Mouse (Mus musculus) kidney, embryonic 16.5 days (tissue): Measurements from ENCODE around the gene Ifna4. TPM values are rescaled to one million over a fixed set of nuclear protein-coding genes. Genes with fewer than 3 reads are reported as not detected.
A peak's percentile ranks its signal among the peaks of the same experiment; 100 is the strongest.
"Not testable (repeated sequence)": the region's sequence is repeated elsewhere in the genome, so short reads cannot be mapped to it uniquely, and the experiment has no call there.

Experiments used
- ATAC-seq: fragments of 200-750 bp; cut with Nextera tagmentation; 2 replicates; pipeline ENCODE4 v1.8.0; 2017; ENCODE audit warnings: moderate TSS enrichment; ENCODE audit not compliant: low FRiP score, low TSS enrichment
- H3K27ac ChIP-seq: fragments of 300-500 bp; sonication (generic); 2 replicates; pipeline ENCODE4 v1.5.1; 2014; ENCODE audit warnings: low read length
- H3K27me3 ChIP-seq: fragments of 300-500 bp; sonication (generic); 2 replicates; pipeline ENCODE4 v1.6.1; 2014; ENCODE audit warnings: low read length, control low read depth, mixed read lengths; ENCODE audit not compliant: insufficient read depth
- H3K36me3 ChIP-seq: fragments of 300-500 bp; sonication (generic); 2 replicates; pipeline ENCODE4 v1.6.1; 2014; ENCODE audit warnings: low read length, control low read depth, mixed read lengths; ENCODE audit not compliant: insufficient read depth
- H3K4me1 ChIP-seq: fragments of 300-500 bp; sonication (generic); 2 replicates; pipeline ENCODE4 v1.6.1; 2014; ENCODE audit warnings: low read length, control low read depth, mixed read lengths; ENCODE audit not compliant: insufficient read depth
- H3K4me2 ChIP-seq: fragments of 300-500 bp; sonication (generic); replicated peaks from 2 replicates; pipeline ENCODE4 v1.6.1; 2014; ENCODE audit warnings: low read depth, low read length
- H3K4me3 ChIP-seq: fragments of 300-500 bp; sonication (generic); 2 replicates; pipeline ENCODE4 v1.5.1; 2014; ENCODE audit warnings: mild to moderate bottlenecking, low read length
- H3K9ac ChIP-seq: fragments of 300-500 bp; sonication (generic); replicated peaks from 2 replicates; pipeline ENCODE4 v1.6.1; 2014; ENCODE audit warnings: low read length
- H3K9me3 ChIP-seq: fragments of 300-500 bp; sonication (generic); 2 replicates; pipeline ENCODE4 v1.6.1; 2016; ENCODE audit warnings: low read length, control low read depth
- WGBS: fragments of 180-500 bp; shearing (Covaris S2); extraction: QIAGEN DNeasy Blood & Tissue Kit; methylation state at CpG from one replicate; pipeline ENCODE4 v1.1.7; 2014; 5-methylcytosine and 5-hydroxymethylcytosine counted together
- polyA plus RNA-seq: library from polyadenylated mRNA; unstranded; fragments of >200 nt; fragmentation: Nextera tagmentation; extraction: Ambion mirVana; gene quantifications from 2 replicates; pipeline ENCODE4 v1.2.1, GENCODE M21; 2015

Gene Ifna4
- polyA plus RNA-seq, 1 experiment from 2014 or later = not detected

DNA sequence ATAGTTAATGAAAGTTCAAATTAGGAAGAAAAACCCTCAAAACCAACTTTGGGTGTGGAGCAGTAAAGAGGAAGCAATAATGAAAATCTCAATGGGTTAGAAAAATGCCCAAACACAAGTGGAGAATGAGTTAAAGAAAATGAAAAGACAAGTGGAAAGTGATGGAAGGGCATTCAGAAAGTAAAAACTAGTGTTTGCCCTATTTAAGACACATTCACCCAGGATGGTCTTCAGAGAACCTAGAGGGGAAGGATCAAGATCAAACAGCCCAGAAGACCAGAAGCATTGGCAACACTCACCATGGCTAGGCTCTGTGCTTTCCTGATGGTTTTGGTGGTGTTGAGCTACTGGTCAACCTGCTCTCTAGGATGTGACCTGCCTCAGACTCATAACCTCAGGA, 14.5 kb upstream of the Ifna4 start, which contains the start of gene Ifna6:
TSS of gene Ifna6 (plus strand) at position 301 of the 400 bp plus-strand sequence.
- not testable (repeated sequence) for H3K4me3 ChIP-seq, H3K27me3 ChIP-seq, H3K27ac ChIP-seq, H3K9me3 ChIP-seq, H3K9ac ChIP-seq, H3K36me3 ChIP-seq, ATAC-seq, H3K4me1 ChIP-seq, H3K4me2 ChIP-seq

DNA sequence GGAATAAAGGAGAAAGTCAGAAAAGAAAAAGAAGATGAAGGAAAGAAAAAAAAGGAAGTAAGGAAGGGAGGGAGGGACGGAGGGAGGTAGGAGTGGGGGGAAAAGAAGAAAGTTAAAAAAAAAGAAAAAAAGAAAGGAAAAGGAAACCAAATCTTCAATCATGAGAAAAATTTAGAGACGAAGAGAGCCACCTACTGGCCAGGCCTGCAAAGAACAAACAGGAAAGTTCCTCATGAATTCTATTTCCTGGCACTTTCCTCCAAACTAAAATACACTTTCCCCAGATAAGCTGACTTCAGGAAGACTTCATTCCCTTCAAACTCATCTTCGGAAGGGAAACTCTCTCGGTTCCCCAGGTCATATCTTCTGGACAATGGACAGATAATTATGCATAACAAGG, 11.1 kb upstream of the Ifna4 start:
- no peaks in the 10 kb centered on the region for H3K4me1 ChIP-seq
- no peaks in the 10 kb centered on the region for H3K36me3 ChIP-seq
- WGBS = 27% methylated on average over 4 of the region's 4 CpGs
- no peak overlapping the region for H3K4me2 ChIP-seq
- H3K9ac ChIP-seq = no peak overlapping the region
- H3K4me3 ChIP-seq = no peak overlapping the region
- no peaks in the 10 kb centered on the region for H3K9me3 ChIP-seq
- no peaks in the 10 kb centered on the region for H3K27me3 ChIP-seq
- no peak for ATAC-seq
- H3K27ac ChIP-seq = no peak overlapping the region

DNA sequence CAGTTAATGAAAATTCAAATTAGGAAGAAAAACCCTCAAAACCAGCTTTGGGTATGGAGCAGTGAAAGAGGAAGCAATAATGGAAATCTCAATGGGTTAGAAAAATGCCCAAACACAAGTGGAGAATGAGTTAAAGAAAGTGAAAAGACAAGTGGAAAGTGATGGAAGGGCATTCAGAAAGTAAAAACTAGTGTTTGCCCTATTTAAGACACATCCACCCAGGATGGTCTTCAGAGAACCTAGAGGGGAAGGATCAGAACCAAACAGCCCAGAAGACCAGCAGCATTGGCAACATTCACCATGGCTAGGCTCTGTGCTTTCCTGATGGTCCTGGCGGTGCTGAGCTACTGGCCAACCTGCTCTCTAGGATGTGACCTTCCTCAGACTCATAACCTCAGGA, 6.4 kb upstream of the Ifna4 start, which contains the start of gene Ifna5:
TSS of gene Ifna5 (plus strand) at position 301 of the 400 bp plus-strand sequence.
- H3K27ac ChIP-seq, H3K4me3 ChIP-seq, H3K27me3 ChIP-seq, H3K4me1 ChIP-seq, H3K4me2 ChIP-seq, H3K9me3 ChIP-seq, ATAC-seq, H3K9ac ChIP-seq, H3K36me3 ChIP-seq: not testable (repeated sequence)
- WGBS = 100% methylated on average over 1 of the region's 1 CpGs

DNA sequence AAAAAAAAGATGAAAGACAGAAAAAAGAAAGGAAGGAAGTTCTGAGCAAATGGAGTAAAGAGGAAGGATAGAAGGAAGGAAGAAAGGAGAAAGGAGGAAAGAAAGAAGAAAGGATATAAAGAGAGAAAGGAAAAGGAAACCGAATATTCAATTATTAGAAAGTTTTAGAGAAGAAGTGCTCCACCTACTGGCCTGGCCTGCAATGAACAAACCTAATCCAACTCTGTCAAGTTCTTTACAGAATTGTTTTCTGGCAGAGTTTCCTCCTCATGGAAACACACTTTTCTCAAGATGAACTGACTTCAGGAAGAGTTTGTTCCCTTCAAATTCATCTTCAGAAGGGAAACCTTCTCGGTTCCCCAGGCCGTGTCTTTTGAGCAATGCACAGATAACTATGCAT, 2.8 kb upstream of the Ifna4 start:
- WGBS = 38% methylated on average over 3 of the region's 3 CpGs
- no peak for ATAC-seq
- Histone ChIP-seq H3K36me3 (no peaks in the 10 kb centered on the region), H3K27me3 (no peaks in the 10 kb centered on the region), H3K9me3 (no peaks in the 10 kb centered on the region), H3K4me1 (no peaks in the 10 kb centered on the region), H3K27ac (no peak overlapping the region), H3K4me2 (no peak overlapping the region), H3K9ac (no peak overlapping the region), H3K4me3 (no peak overlapping the region)

DNA sequence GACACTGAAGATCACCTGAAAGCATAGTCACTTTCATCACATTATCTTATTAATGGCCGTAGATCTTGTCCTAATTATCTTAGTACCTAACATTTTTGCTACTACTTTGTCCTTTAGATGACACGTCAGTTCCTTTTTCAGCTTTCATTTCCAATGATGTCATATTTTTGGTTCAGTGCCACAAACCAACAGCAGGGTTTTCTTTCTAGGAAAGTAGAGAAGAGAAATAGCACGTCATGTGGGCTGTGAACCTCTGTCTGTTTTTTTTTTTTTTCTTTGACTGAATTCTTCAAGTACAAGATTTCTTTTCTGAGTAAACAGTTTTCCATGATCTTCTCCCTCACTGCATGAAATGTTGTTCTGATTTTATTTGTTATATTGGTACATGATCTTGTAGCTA, 1.6 kb upstream of the Ifna4 start:
- Histone ChIP-seq H3K9me3 (no peaks in the 10 kb centered on the region), H3K36me3 (no peaks in the 10 kb centered on the region), H3K27ac (no peak overlapping the region), H3K27me3 (no peaks in the 10 kb centered on the region), H3K9ac (no peak overlapping the region), H3K4me1 (no peaks in the 10 kb centered on the region), H3K4me2 (no peak overlapping the region), H3K4me3 (no peak overlapping the region)
- ATAC-seq = no peak
- WGBS = 71% methylated on average over 3 of the region's 3 CpGs

DNA sequence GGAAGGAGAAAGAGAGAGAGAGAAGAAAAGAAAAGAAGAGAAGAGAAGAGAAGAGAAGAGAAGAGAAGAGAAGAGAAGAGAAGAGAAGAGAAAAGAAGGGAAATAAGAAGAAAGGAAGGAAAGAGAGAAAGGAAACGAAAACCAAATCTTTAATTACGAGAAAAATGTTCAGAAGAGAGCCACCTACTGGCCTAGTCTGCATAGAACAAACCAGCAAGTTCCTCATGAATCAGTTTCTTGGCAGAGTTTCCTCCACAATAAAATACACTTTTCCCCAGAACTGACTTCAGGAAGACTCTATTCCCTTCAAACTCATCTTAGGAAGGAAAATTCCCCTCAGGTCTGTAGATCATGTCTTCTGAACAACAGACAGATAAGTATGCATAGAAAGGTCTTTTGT, 3.7 kb downstream of the Ifna4 start:
- H3K4me2 ChIP-seq = no peak overlapping the region
- H3K27me3 ChIP-seq = no peaks in the 10 kb centered on the region
- H3K4me1 ChIP-seq = no peaks in the 10 kb centered on the region
- H3K4me3 ChIP-seq = no peak overlapping the region
- H3K9ac ChIP-seq = no peak overlapping the region
- ATAC-seq = no peak
- H3K36me3 ChIP-seq = no peaks in the 10 kb centered on the region
- H3K9me3 ChIP-seq = no peaks in the 10 kb centered on the region
- H3K27ac ChIP-seq = no peak overlapping the region
- WGBS = 52% methylated on average over 2 of the region's 2 CpGs

DNA sequence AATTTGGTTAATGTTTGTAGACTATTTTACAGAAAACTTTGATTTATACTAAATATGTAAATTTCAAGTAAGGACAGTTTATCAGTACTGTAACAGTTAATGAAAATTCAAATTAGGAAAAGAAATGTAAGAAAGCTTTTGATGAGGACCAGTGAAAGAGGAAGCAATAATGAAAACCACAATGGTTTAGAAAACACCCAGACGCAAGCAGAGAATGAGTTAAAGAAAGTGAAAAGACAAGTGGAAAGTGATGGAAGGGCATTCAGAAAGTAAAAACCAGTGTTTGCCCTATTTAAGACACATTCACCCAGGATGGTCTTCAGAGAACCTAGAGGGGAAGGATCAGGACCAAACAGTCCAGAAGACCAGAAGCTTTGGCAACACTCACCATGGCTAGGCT, 8.0 kb downstream of the Ifna4 start, which contains the start of gene Ifna1:
TSS of gene Ifna1 (plus strand) at position 390 of the 400 bp plus-strand sequence.
- Histone ChIP-seq H3K4me3 (no peak within 1 kb of the TSS), H3K9me3 (no peaks in the 10 kb centered on the region), H3K27ac (no peak within 1 kb of the TSS), H3K27me3 (no peaks in the 10 kb centered on the region), H3K36me3 (no peaks in the 10 kb centered on the region), H3K4me1 (no peaks in the 10 kb centered on the region), H3K4me2 (no peak within 1 kb of the TSS), H3K9ac (no peak within 1 kb of the TSS)
- ATAC-seq = no peak
- 90% methylated on average over 1 of the region's 1 CpGs for WGBS

DNA sequence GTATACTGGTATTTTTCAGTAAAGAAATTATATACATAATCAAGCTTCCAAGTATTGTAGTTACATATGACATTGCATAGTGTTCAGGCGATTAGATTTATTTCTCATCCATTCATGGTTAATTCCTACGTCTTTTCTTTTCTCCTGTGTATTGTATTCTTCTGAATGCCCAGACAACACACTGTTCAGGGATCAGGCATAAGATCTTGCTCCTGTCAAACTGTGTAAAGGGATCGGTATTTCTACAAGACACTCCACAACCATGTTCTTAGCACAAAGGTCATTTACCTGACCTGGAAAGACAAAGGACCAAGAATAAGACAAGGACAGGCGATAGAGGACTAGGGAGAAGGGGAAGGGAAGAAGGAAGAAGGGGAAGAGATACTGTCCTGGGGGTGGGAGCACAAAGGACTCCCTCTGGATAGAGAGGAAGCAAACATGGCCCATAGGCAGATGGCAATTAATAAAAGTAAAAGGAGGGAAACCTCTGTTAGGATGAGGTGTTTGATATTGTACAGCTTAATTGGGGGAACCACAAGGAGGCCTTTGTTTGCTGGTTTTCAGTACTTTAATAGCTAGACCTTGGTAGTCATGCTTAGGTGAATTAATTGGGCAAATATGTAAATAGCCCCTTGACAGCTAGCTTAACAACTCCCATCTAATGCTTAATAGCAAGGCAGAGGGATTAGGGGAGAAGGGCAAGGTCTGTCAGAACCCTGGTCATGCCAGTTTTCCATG, 9.5 kb downstream of the Ifna4 start:
- no peak overlapping the region for H3K9ac ChIP-seq
- no peaks in the 10 kb centered on the region for H3K4me1 ChIP-seq
- no peaks in the 10 kb centered on the region for H3K36me3 ChIP-seq
- no peak overlapping the region for H3K4me2 ChIP-seq
- 73% methylated on average over 4 of the region's 4 CpGs for WGBS
- H3K9me3 ChIP-seq = no peaks in the 10 kb centered on the region
- no peak for ATAC-seq
- H3K4me3 ChIP-seq = no peak overlapping the region
- H3K27me3 ChIP-seq = no peaks in the 10 kb centered on the region
- no peak overlapping the region for H3K27ac ChIP-seq

DNA sequence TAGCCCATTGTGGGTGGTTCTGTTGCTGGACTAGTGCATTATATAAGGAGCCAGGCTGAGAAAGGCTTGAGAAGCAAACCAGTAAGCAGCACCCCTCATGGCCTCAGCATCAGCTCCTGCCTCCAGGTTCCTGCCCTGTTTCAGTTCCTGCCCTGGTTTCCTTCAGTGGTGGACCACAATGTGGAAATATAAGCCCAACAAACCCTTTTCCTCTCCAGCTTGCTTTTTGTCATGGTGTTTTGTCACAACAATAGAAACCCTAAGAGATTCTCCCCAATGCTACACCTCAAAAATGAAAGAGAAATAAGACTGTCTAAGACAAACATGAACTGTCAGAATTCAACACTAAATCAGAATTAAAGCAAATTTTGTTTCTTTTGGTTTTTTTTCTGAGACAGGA, 17.6 kb downstream of the Ifna4 start:
- no peak overlapping the region for H3K4me2 ChIP-seq
- no peak overlapping the region for H3K9ac ChIP-seq
- no peaks in the 10 kb centered on the region for H3K9me3 ChIP-seq
- H3K27me3 ChIP-seq = no peaks in the 10 kb centered on the region
- no peak for ATAC-seq
- no peaks in the 10 kb centered on the region for H3K36me3 ChIP-seq
- no peak overlapping the region for H3K4me3 ChIP-seq
- no peak overlapping the region for H3K27ac ChIP-seq
- H3K4me1 ChIP-seq = no peaks in the 10 kb centered on the region

DNA sequence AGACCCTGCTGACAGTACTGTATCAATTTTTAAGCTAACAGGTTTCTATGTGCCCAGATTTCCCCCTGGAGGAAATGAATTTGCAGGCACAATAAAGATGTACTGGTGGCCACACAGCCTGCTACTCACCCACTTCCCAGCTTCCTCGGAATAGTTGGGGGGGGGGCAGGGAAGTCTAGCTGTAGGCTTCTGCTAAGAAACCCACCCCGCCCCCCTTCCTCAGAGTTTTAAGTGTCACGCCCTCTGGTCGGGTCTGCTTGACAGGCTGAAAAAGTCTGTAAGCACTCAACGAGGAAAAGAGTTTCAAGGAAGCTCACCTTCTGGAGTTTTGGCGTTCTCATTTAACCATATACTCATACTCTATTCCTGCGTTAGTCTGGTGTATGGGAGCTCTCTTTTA, 21.6 kb downstream of the Ifna4 start:
- 0 out of 2 replicates have a peak, but pooled peaks have one; percentile 47 for ATAC-seq
- peak overlapping the region; percentile 23; the same call in 1 of the 2 replicates for H3K4me2 ChIP-seq
- WGBS = 13% methylated on average over 7 of the region's 7 CpGs
- H3K27me3 ChIP-seq = peaks cover 11% of the 10 kb centered on the region
- H3K9ac ChIP-seq = no peak overlapping the region
- no peak overlapping the region for H3K27ac ChIP-seq
- H3K36me3 ChIP-seq = no peaks in the 10 kb centered on the region
- no peak overlapping the region for H3K4me3 ChIP-seq
- H3K9me3 ChIP-seq = no peaks in the 10 kb centered on the region
- peaks cover 6% of the 10 kb centered on the region; the same call in 1 of the 2 replicates for H3K4me1 ChIP-seq
